Mouse (Mus musculus) midbrain, embryonic 13.5 days (tissue): ENCODE data around the gene Dnajc15. TPM values are rescaled to one million over a fixed set of nuclear protein-coding genes. Genes with fewer than 3 reads are reported as not detected.

Experiments used
- ATAC-seq: fragments of 200-750 bp; cut with Nextera tagmentation; 2 replicates; pipeline ENCODE4 v1.8.0; 2017; ENCODE audit warnings: mild to moderate bottlenecking, moderate TSS enrichment, moderate library complexity
- H3K27ac ChIP-seq: fragments of 300-500 bp; sonication (generic); 2 replicates; pipeline ENCODE4 v1.5.1; 2015; ENCODE audit warnings: inconsistent platforms, mild to moderate bottlenecking, moderate library complexity
- H3K27me3 ChIP-seq: fragments of 300-500 bp; sonication (generic); 2 replicates; pipeline ENCODE4 v1.6.1; 2015; ENCODE audit warnings: mild to moderate bottlenecking, inconsistent platforms
- H3K36me3 ChIP-seq: fragments of 300-500 bp; sonication (generic); 2 replicates; pipeline ENCODE4 v1.6.1; 2015; ENCODE audit warnings: mild to moderate bottlenecking, inconsistent platforms
- H3K4me1 ChIP-seq: fragments of 300-500 bp; sonication (generic); replicated peaks from 2 replicates; pipeline ENCODE4 v1.6.1; 2015; ENCODE audit warnings: inconsistent platforms
- H3K4me2 ChIP-seq: fragments of 300-500 bp; sonication (generic); replicated peaks from 2 replicates; pipeline ENCODE4 v1.6.1; 2015; ENCODE audit warnings: moderate library complexity, mild to moderate bottlenecking, inconsistent platforms
- H3K4me3 ChIP-seq: fragments of 300-500 bp; sonication (generic); replicated peaks from 2 replicates; pipeline ENCODE4 v1.5.1; 2015; ENCODE audit warnings: mild to moderate bottlenecking, inconsistent platforms
- H3K9ac ChIP-seq: fragments of 300-500 bp; sonication (generic); replicated peaks from 2 replicates; pipeline ENCODE4 v1.6.1; 2015; ENCODE audit warnings: mild to moderate bottlenecking, inconsistent platforms
- H3K9me3 ChIP-seq: fragments of 300-500 bp; sonication (generic); 2 replicates; pipeline ENCODE4 v1.6.1; 2016; ENCODE audit warnings: mild to moderate bottlenecking, inconsistent platforms
- WGBS: fragments of 180-500 bp; shearing (Covaris S2); methylation state at CpG from one replicate; pipeline ENCODE4 v1.1.7; 2015; 5-methylcytosine and 5-hydroxymethylcytosine counted together
- polyA plus RNA-seq: library from polyadenylated mRNA; unstranded; fragments of >200 nt; fragmentation: Nextera tagmentation; extraction: Ambion mirVana; gene quantifications from 2 replicates; pipeline ENCODE4 v1.2.1, GENCODE M21; 2015

Dnajc15 gene
- polyA plus RNA-seq, 1 experiment from 2014 or later = 83.2 TPM

DNA sequence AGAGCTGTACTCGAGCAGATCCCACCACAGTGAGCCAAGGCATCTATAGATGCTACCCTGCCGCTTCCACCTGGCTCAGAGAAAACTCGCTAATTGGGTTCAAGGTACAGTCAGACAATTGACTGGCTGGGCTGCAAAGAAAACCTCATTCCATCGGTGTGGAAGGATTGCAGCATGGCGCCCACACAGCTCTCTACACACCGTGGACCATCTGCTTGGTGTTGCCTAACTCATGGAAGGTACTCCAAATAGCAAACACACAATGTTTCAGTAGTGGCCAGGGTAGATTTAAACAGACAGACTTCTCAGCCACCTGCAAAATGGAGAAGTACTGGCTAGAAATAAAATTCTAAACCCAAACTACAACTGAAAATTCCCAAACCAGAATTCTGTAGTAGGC, 57.4 kb downstream of the Dnajc15 start:
- Histone ChIP-seq H3K4me1 (no peaks in the 10 kb centered on the region; the same call in 1 of the 2 replicates), H3K4me2 (no peak overlapping the region), H3K9me3 (no peaks in the 10 kb centered on the region), H3K36me3 (peaks cover 11% of the 10 kb centered on the region), H3K9ac (no peak overlapping the region), H3K4me3 (no peak overlapping the region), H3K27me3 (no peaks in the 10 kb centered on the region), H3K27ac (no peak overlapping the region)
- WGBS = 97% methylated on average over 6 of the region's 6 CpGs
- ATAC-seq = no peak

DNA sequence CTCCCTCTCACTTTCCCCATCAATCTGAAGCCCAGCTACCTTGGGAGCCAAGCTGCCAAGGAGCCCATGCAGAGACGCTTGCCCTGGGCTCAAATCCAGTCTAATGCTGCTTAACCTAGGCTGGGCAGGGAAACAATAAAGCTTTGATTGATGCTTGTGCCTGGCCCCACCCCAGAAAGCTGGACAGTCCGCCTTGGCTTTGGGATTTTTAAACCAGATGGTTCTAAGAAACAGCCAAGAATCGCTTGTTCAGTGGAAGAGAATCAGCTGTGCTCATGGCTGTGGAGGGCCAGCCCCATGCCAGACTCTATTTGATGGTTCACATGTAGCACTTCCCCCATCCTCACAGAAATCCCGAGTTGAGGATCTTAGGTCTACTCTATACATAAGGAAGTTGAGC, 60.0 kb downstream of the Dnajc15 start:
- ATAC-seq = no peak
- Histone ChIP-seq H3K27ac (no peak overlapping the region), H3K9ac (no peak overlapping the region), H3K27me3 (no peaks in the 10 kb centered on the region), H3K4me3 (no peak overlapping the region), H3K4me2 (no peak overlapping the region), H3K36me3 (no peaks in the 10 kb centered on the region), H3K4me1 (no peaks in the 10 kb centered on the region; the same call in 1 of the 2 replicates), H3K9me3 (no peaks in the 10 kb centered on the region)
- WGBS = 79% methylated on average over 4 of the region's 4 CpGs

DNA sequence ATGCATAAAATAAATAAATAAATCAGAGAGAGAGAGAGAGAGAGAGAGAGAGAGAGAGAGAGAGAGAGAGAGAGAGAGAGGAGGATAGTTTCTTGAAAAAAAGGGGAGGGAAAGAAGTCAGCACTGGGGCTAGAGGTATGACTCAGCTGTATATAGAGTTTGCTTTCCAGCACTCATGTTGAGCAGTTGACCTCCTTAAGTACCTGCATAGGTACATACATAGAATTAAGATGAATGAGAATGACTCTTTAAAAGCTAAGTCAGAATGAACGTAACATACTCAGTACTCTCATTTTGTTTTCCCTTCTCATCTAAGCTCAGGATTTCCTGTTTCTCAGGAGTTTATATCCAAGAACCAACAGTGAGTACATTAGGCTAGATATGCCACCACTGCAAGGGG, 62.0 kb downstream of the Dnajc15 start:
- WGBS = 90% methylated on average over 1 of the region's 1 CpGs
- no peak for ATAC-seq

DNA sequence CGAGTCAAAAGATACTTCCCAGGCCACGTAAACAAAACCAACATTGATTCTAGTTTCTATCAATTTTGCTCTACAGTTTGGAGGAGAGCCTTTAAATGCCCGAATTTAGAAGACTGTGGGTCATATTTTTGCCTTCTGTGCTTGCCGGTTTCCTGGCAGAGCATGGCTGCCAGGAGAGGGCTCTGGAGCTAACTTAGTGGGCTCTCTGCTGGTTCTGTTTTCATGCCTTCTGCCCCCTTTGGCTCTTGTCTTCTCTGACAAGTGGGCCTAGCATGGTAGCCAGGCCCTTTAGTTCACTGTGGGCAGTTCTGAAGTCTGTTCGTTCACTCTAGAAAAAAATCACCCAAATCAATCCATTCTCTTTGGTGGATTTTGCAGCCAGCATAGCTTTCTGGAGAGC, 63.5 kb downstream of the Dnajc15 start:
- Histone ChIP-seq H3K27ac (no peak overlapping the region), H3K9me3 (no peaks in the 10 kb centered on the region), H3K36me3 (no peaks in the 10 kb centered on the region), H3K4me1 (no peaks in the 10 kb centered on the region; the same call in 1 of the 2 replicates), H3K4me3 (no peak overlapping the region), H3K27me3 (no peaks in the 10 kb centered on the region), H3K9ac (no peak overlapping the region), H3K4me2 (no peak overlapping the region)
- ATAC-seq = no peak
- whole genome bisulfite sequencing = 89% methylated on average over 5 of the region's 5 CpGs

More for the DNA sequence above, 62.0 kb downstream of the Dnajc15 start:
- Histone ChIP-seq H3K27ac (no peak overlapping the region), H3K4me3 (no peak overlapping the region), H3K4me2 (no peak overlapping the region), H3K27me3 (no peaks in the 10 kb centered on the region), H3K36me3 (no peaks in the 10 kb centered on the region), H3K9me3 (no peaks in the 10 kb centered on the region), H3K4me1 (no peaks in the 10 kb centered on the region; the same call in 1 of the 2 replicates), H3K9ac (no peak overlapping the region)

DNA sequence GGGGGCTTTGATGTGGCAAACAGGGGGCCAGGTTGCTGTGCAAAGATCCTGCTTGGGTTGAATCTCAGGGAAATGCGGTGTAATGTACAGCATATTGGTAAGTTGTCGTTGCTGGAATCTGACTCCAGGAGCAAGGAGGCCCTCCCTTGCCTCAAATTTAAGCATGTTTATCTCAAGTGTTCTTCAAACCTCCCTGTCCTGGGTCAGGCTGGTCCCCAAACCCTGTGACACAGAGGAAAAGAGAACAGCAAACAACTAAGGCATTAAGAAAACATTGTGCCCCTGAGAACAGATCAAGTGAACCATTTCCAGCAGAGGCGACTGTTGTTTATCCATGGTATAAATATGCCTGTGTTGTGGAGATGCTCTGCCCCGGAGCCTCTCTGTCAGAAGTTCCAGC, 67.1 kb downstream of the Dnajc15 start:
- Histone ChIP-seq H3K27ac (no peak overlapping the region), H3K36me3 (no peaks in the 10 kb centered on the region), H3K4me3 (no peak overlapping the region), H3K4me2 (no peak overlapping the region), H3K9ac (no peak overlapping the region), H3K4me1 (peaks cover 8% of the 10 kb centered on the region), H3K9me3 (no peaks in the 10 kb centered on the region), H3K27me3 (no peaks in the 10 kb centered on the region)
- no peak for ATAC-seq
- WGBS = 84% methylated on average over 4 of the region's 4 CpGs

DNA sequence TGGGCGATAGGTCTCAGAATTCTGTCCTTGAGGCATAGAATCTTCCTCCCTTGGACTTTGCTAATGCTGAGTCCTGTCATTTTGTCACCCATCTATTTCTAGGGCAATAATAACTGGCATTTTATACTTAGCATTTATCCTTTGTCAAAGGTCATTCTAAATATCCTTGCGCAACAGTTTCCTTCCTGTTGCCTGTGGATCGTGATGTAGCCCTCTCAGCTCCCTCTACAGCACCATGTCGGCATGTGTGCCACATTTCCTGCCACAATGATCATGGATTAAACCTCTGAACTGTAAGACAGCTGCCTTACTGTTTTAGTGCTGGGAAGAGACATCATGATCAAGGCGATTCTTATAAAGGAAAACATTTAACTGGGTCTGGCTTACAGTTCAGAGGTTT, 68.6 kb downstream of the Dnajc15 start:
- Histone ChIP-seq H3K27ac (no peak overlapping the region), H3K9ac (no peak overlapping the region), H3K9me3 (no peaks in the 10 kb centered on the region), H3K36me3 (no peaks in the 10 kb centered on the region), H3K4me3 (no peak overlapping the region), H3K27me3 (no peaks in the 10 kb centered on the region), H3K4me1 (peaks cover 22% of the 10 kb centered on the region), H3K4me2 (no peak overlapping the region)
- WGBS = 91% methylated on average over 5 of the region's 5 CpGs
- no peak for ATAC-seq

DNA sequence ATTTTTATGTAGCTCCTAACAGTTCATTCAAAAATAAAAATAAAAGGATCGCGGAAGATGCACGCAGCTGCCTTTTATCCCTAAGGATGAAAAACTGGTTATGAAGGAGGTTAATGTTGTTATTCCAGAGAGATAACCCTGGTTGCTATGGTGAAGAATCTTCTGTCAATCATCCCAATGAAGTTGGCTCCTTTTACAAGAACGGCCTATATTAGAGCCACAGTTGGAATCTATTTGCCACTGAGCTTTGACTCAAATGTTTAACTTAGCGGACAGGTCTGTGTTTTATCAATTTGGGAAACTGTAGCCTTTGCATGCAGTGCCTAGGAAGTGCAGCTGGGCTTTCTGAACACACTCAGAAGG, 72.7 kb downstream of the Dnajc15 start:
- H3K27ac ChIP-seq = peak overlapping the region; percentile 81
- no peaks in the 10 kb centered on the region for H3K9me3 ChIP-seq
- peaks cover 30% of the 10 kb centered on the region for H3K4me1 ChIP-seq
- H3K27me3 ChIP-seq = no peaks in the 10 kb centered on the region
- WGBS = 21% methylated on average over 5 of the region's 5 CpGs
- H3K36me3 ChIP-seq = no peaks in the 10 kb centered on the region
- no peak overlapping the region for H3K9ac ChIP-seq
- peak overlapping the region; percentile 5; the same call in 1 of the 2 replicates for H3K4me2 ChIP-seq
- no peak overlapping the region for H3K4me3 ChIP-seq
- ATAC-seq = peak; percentile 73

DNA sequence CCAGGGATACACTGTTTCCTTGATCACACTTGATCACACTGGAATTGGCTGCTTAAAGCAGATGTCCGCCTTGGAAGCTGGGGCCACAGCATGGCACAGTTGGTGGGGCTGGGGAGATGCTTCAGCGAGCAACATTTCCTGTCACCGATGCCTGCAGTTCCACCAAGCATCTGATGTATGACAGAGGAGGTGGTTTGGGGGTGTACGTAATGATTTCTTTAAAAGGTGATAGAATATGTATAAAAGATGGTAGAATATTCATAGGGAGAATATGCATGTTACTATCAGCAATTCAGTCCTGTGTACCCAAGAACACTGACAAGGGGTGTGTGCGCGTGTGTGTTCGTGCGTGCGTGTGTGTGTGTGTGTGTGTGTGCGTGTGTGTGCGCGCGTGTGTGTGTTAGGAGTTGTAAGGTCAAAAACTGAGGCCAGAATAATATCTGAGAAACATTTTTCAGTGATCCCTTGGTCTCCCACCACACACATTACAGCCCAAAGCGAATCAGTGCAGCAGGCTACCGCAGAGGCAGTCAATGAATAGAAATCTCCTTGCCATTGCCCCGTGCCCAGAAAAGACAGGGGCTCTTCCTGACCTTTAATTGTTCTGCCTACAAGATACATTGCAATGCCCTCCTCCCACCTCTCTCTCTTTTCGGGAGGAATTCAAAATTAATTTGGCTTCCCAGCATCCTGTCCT, 73.2 kb downstream of the Dnajc15 start:
- Histone ChIP-seq H3K4me2 (peak overlapping the region; percentile 5; the same call in 1 of the 2 replicates), H3K4me3 (no peak overlapping the region), H3K9ac (no peak overlapping the region), H3K36me3 (no peaks in the 10 kb centered on the region), H3K27ac (peak overlapping the region; percentile 81), H3K9me3 (no peaks in the 10 kb centered on the region), H3K27me3 (no peaks in the 10 kb centered on the region), H3K4me1 (peaks cover 30% of the 10 kb centered on the region)
- 61% methylated on average over 17 of the region's 17 CpGs for WGBS
- ATAC-seq = peak; percentile 82

DNA sequence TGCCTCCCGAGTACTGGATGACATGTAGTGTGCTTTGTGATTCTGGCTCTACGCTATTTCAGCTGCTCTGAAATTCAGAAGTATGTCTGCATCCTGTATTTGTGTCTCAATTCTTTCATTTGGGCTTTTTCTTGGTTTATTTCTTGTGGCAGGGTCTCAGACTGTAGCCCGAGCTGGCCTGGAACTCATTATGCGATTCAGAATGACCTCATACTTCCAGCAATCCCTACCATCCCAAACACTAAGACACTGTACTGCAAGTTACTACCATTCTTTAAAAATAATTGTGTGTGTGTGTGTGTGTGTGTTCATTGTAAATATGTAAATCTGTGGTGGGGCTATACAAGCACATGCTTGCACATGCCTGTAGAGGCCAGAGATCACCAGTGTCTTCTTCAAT, 78.4 kb downstream of the Dnajc15 start:
- H3K4me1 ChIP-seq = peaks cover 9% of the 10 kb centered on the region
- no peak for ATAC-seq
- 81% methylated on average over 4 of the region's 4 CpGs for WGBS
- no peaks in the 10 kb centered on the region for H3K36me3 ChIP-seq
- no peaks in the 10 kb centered on the region for H3K27me3 ChIP-seq
- no peak overlapping the region for H3K4me3 ChIP-seq
- no peaks in the 10 kb centered on the region for H3K9me3 ChIP-seq
- H3K27ac ChIP-seq = no peak overlapping the region
- no peak overlapping the region for H3K4me2 ChIP-seq
- H3K9ac ChIP-seq = no peak overlapping the region

DNA sequence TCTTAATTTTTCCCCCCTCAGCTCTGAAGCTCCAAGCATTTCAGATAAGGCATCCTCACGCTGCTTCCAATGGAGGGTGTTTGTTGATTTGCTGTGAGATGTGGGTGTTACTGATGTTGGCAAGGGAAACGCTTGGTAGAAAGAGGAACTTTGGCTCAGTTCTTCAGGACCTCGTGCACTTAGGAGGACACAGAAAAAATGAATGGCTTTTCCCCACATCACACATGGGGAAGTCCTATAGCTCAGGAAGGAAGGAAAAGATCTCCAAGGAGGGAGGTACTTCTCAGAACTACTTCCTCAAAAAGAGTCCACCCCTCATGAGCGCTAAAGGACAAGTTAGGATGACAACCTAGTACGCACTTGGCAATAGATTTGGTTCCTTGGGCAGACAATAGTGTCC, 79.7 kb downstream of the Dnajc15 start:
- H3K9ac ChIP-seq = no peak overlapping the region
- no peak overlapping the region for H3K27ac ChIP-seq
- no peak overlapping the region for H3K4me3 ChIP-seq
- H3K9me3 ChIP-seq = no peaks in the 10 kb centered on the region
- WGBS = 94% methylated on average over 5 of the region's 5 CpGs
- no peak for ATAC-seq
- no peaks in the 10 kb centered on the region for H3K4me1 ChIP-seq
- no peaks in the 10 kb centered on the region for H3K27me3 ChIP-seq
- H3K4me2 ChIP-seq = no peak overlapping the region
- H3K36me3 ChIP-seq = no peaks in the 10 kb centered on the region

DNA sequence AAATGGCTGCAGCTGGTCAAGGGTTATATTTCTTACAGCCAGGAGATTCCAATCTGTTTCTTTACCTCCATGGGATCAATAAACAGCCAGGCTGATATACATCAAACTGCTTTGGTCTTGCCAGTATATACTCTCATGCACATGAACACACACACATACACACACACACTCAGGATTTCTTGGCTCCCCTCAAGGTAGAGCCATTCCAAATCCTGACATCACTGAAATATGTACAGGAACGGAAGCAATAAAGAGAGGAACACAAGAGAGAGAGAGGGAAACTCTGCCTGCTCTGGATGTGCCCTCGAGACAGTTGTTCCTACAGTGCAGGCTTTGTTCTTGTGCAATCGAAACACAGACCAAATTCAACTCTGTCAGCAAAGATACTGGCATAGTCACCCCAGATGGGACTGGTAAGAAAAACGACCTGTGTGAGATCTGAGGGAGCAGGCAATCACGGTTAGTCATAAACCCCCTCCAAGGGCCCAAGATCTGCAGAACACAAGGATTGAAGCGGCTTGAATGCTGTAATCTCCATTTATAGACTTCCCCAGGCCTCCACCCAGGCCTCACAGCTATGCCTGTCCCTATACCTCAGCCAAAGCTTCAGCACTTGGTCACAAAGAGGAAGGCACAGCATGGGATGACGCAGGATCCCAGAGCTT, 80.5 kb downstream of the Dnajc15 start:
- no peak overlapping the region for H3K4me3 ChIP-seq
- H3K9me3 ChIP-seq = no peaks in the 10 kb centered on the region
- no peak overlapping the region for H3K27ac ChIP-seq
- no peak for ATAC-seq
- H3K9ac ChIP-seq = no peak overlapping the region
- 78% methylated on average over 7 of the region's 7 CpGs for WGBS
- no peaks in the 10 kb centered on the region for H3K36me3 ChIP-seq
- H3K4me2 ChIP-seq = no peak overlapping the region
- H3K4me1 ChIP-seq = no peaks in the 10 kb centered on the region
- H3K27me3 ChIP-seq = no peaks in the 10 kb centered on the region

DNA sequence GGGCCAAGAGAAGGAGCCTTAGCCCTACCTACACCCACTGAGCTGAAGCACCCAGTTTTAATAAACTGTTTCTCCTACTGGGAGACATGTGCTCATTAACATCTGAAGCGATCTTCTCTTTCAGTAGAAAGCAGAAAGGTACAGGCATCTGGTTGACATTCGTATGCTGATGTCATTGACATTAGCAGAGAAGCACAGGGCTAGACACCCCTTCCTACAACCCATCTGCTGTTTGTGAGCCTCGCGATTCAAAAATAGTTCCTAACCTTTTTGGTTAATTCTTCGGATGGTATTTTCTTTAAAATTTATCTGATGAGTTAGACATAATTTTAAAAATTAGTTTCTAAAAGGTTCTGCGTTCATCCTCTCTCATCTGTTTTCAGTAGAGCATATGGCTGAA, 81.9 kb downstream of the Dnajc15 start:
- no peak overlapping the region for H3K4me2 ChIP-seq
- no peak overlapping the region for H3K9ac ChIP-seq
- 96% methylated on average over 6 of the region's 6 CpGs for WGBS
- no peak overlapping the region for H3K27ac ChIP-seq
- no peak overlapping the region for H3K4me3 ChIP-seq
- no peaks in the 10 kb centered on the region for H3K36me3 ChIP-seq
- ATAC-seq = no peak
- H3K27me3 ChIP-seq = no peaks in the 10 kb centered on the region
- no peaks in the 10 kb centered on the region for H3K4me1 ChIP-seq
- H3K9me3 ChIP-seq = no peaks in the 10 kb centered on the region

DNA sequence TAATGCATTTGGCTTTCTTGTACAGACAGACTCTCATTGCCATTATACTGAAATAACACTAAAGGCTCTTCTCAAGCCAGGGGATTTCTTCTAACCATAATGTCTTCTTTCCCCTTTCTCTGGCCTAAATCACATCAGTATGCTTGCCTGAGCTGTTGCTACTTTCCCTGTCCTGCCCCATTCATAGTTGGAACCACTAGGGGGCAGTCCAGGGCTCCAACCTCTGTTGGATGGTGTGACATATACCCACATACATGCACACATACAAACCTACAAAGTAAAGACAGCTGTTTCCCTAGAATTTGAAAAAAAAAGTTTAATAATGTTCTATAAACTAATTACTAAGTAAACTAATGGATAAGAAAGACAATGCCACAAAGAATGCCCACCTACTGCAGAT, 91.7 kb downstream of the Dnajc15 start:
- Histone ChIP-seq H3K4me3 (no peak overlapping the region), H3K27ac (no peak overlapping the region), H3K9me3 (no peaks in the 10 kb centered on the region), H3K36me3 (no peaks in the 10 kb centered on the region), H3K27me3 (no peaks in the 10 kb centered on the region), H3K9ac (no peak overlapping the region), H3K4me2 (no peak overlapping the region), H3K4me1 (no peaks in the 10 kb centered on the region)
- no peak for ATAC-seq
